Mouse (Mus musculus): ENCODE measurements around the gene Dgkg.

DNA sequence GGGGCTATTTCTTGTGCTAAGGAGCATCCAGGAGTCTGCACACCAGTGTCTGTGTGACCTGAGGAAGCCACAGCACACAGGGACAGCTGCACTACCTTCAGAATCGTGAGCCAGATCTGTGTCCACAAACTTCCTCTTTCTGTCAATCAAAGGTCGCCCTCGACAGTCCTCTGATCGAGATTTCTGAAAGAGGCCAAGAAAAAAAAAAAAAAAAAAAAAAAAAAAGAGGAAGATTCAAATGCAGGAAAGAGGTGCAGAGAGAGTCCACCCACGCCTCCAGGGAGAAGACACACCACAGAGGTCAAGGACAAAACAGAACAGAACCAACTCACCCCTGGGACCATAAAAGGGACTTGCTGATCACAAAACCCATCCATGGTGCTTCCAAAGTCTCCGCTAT, 220.9 kb downstream of the Dgkg start:
- TF ChIP-seq CTCF (IDR thresholded peaks at IDR 0.05; ENCODE audit: low read depth) (no peak), EP300 (IDR thresholded peaks at IDR 0.05; ENCODE audit: low read depth) (no peak)

All from heart, postnatal 0 days (tissue).